Mouse (Mus musculus) limb, embryonic 12.5 days (tissue): ENCODE data around the gene Tapbpl. TPM values are rescaled to one million over a fixed set of nuclear protein-coding genes. Genes with fewer than 3 reads are reported as not detected.

Experiments used
- ATAC-seq: fragments of 200-750 bp; cut with Nextera tagmentation; 2 replicates; pipeline ENCODE4 v1.8.0; 2017; ENCODE audit warnings: low read depth, moderate TSS enrichment; ENCODE audit not compliant: insufficient number of reproducible peaks, insufficient read depth, low FRiP score, low TSS enrichment
- H3K27ac ChIP-seq: fragments of 300-500 bp; sonication (generic); 2 replicates; pipeline ENCODE4 v1.5.1; 2016; ENCODE audit warnings: mild to moderate bottlenecking, moderate library complexity
- H3K27me3 ChIP-seq: fragments of 300-500 bp; sonication (generic); 2 replicates; pipeline ENCODE4 v1.6.1; 2016; ENCODE audit warnings: mild to moderate bottlenecking, moderate library complexity
- H3K36me3 ChIP-seq: fragments of 300-500 bp; sonication (generic); 2 replicates; pipeline ENCODE4 v1.6.1; 2016; ENCODE audit warnings: mild to moderate bottlenecking, moderate library complexity
- H3K4me1 ChIP-seq: fragments of 300-500 bp; sonication (generic); replicated peaks from 2 replicates; pipeline ENCODE4 v1.6.1; 2016
- H3K4me2 ChIP-seq: fragments of 300-500 bp; sonication (generic); 2 replicates; pipeline ENCODE4 v1.6.1; 2016; ENCODE audit warnings: mild to moderate bottlenecking, moderate library complexity
- H3K4me3 ChIP-seq: fragments of 300-500 bp; sonication (generic); replicated peaks from 2 replicates; pipeline ENCODE4 v1.5.1; 2016; ENCODE audit warnings: mild to moderate bottlenecking
- H3K9ac ChIP-seq: fragments of 300-500 bp; sonication (generic); replicated peaks from 2 replicates; pipeline ENCODE4 v1.6.1; 2016; ENCODE audit warnings: mild to moderate bottlenecking, moderate library complexity
- H3K9me3 ChIP-seq: fragments of 300-500 bp; sonication (generic); 2 replicates; pipeline ENCODE4 v1.6.1; 2016; ENCODE audit warnings: mild to moderate bottlenecking, moderate library complexity
- WGBS: fragments of 180-500 bp; shearing (Covaris S2); methylation state at CpG from one replicate; pipeline ENCODE4 v1.1.7; 2016; 5-methylcytosine and 5-hydroxymethylcytosine counted together
- polyA plus RNA-seq: library from polyadenylated mRNA; unstranded; fragments of >200 nt; fragmentation: Nextera tagmentation; extraction: Ambion mirVana; gene quantifications from 2 replicates; pipeline ENCODE4 v1.2.1, GENCODE M21; 2016

The Tapbpl gene
- polyA plus RNA-seq, 1 experiment from 2014 or later: 2.0 TPM

DNA sequence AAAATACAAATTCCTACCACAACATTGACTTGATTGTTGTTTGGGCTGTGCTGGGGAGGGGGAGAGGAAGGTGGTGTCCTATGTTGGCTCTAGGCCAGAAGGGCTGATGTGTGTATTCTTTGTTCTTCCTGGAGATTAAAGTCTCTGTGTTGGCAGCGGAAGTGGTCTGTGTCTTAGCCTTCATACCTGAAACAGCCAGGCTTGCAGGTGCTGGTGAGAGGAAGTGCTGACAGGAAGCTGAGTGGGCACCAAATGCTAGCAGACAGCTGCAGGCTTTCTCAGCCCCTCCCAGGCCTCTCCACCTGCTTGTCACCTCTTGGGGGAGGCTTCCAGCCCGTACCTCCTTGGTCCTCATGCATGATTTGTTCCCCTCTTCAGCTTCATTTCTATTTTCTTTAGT, 9.5 kb downstream of the Tapbpl start:
- Histone ChIP-seq H3K27me3 (no peaks in the 10 kb centered on the region; the same call in 1 of the 2 replicates), H3K9me3 (no peaks in the 10 kb centered on the region), H3K4me1 (no peaks in the 10 kb centered on the region), H3K36me3 (peaks cover 20% of the 10 kb centered on the region; the same call in 1 of the 2 replicates), H3K27ac (no peak overlapping the region), H3K9ac (no peak overlapping the region), H3K4me3 (no peak overlapping the region), H3K4me2 (no peak overlapping the region)
- 79% methylated on average over 2 of the region's 2 CpGs for WGBS
- no peak for ATAC-seq

DNA sequence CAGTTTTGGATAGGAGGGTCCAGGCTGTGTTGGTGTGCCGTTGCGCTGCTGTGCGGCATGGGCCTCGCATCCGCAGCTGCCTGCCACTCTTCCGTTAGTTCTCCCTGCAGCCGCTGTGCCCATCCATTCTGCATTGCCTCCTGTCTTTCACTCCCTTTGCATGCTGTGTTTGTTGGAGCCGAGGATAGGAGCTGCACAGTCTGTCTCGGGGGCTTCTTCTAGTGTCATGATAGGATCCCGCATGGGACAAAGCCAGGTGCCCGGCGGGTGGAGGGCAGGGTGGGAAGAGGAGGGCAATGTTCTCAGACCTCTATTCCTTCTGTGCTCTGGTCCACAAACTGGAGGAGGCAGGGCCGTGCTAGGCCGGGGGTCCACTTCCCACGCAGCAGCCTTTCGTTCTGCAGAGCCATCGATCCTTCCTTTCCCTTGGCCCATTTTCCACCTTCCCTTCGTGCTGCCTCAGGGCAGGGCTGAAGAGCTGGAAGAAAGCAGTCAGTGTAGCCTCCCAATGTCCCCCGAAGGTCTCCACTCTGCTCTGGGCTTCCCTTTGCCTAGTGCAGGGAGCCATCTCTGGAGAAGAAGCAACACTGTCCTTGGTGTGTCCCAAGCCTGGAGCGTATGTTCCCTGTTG, 10.4 kb downstream of the Tapbpl start:
- no peak for ATAC-seq
- H3K9me3 ChIP-seq: no peaks in the 10 kb centered on the region
- no peak overlapping the region for H3K9ac ChIP-seq
- H3K36me3 ChIP-seq: peaks cover 20% of the 10 kb centered on the region; the same call in 1 of the 2 replicates
- 91% methylated on average over 20 of the region's 20 CpGs for WGBS
- no peak overlapping the region for H3K27ac ChIP-seq
- no peak overlapping the region for H3K4me3 ChIP-seq
- peaks cover 4% of the 10 kb centered on the region; the same call in 1 of the 2 replicates for H3K4me1 ChIP-seq
- H3K27me3 ChIP-seq: no peaks in the 10 kb centered on the region; the same call in 1 of the 2 replicates
- no peak overlapping the region for H3K4me2 ChIP-seq

DNA sequence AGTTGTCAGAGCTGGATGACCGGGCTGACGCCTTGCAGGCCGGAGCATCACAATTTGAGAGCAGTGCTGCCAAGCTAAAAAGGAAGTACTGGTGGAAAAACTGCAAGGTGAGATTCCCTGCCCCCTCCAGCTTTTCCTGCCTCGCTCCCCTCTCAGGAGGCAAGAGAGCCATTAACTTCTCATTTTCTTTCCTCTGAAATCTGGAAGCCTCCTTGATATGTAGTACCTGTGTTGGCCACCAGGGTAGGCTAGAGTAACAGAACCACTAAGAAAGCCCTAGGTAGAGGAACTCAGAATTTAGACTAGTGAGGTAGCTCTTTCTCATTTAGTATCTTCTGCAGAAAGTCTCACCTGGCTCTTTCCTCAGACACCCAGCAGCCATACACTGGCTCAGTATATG, 12.7 kb downstream of the Tapbpl start:
- Histone ChIP-seq H3K9me3 (no peaks in the 10 kb centered on the region), H3K4me1 (peaks cover 6% of the 10 kb centered on the region; the same call in 1 of the 2 replicates), H3K9ac (no peak overlapping the region), H3K27me3 (peaks cover 2% of the 10 kb centered on the region), H3K27ac (no peak overlapping the region), H3K36me3 (peaks cover 16% of the 10 kb centered on the region; the same call in 1 of the 2 replicates), H3K4me2 (no peak overlapping the region), H3K4me3 (no peak overlapping the region)
- no peak for ATAC-seq
- WGBS: 70% methylated on average over 4 of the region's 4 CpGs

DNA sequence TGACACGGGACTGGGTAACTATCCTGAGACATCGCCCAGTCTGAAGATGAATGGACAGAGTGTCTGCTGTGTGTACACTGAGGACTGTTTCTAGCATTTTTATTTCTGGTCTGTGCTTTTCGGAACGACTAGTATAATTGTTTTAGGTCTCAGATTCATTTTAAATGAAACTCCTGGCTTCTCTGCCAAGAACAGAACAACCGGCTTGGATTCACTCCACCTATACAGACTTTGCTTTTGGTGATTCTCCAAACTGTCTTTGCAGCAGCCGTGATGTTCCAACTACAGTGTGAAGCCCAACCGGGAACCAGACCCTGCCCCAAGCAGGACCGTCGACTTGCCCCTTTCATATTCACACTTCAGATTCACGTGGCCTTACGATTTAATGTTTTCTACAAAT, 13.8 kb downstream of the Tapbpl start:
- peaks cover 11% of the 10 kb centered on the region for H3K27me3 ChIP-seq
- no peaks in the 10 kb centered on the region for H3K9me3 ChIP-seq
- no peak overlapping the region for H3K27ac ChIP-seq
- no peak overlapping the region for H3K4me2 ChIP-seq
- WGBS: 86% methylated on average over 11 of the region's 11 CpGs
- no peak overlapping the region for H3K4me3 ChIP-seq
- peaks cover 9% of the 10 kb centered on the region; the same call in 1 of the 2 replicates for H3K36me3 ChIP-seq
- H3K9ac ChIP-seq: no peak overlapping the region
- no peak for ATAC-seq
- peaks cover 6% of the 10 kb centered on the region; the same call in 1 of the 2 replicates for H3K4me1 ChIP-seq

GRCm38 (mm10) chr6:125216898-125217297, 14.8 kb downstream of the Tapbpl start:
- no peak for ATAC-seq
- 73% methylated on average over 2 of the region's 2 CpGs for WGBS
- H3K9me3 ChIP-seq: no peaks in the 10 kb centered on the region
- peak overlapping the region; percentile 89; the same call in 1 of the 2 replicates for H3K4me2 ChIP-seq
- H3K4me3 ChIP-seq: no peak overlapping the region
- H3K36me3 ChIP-seq: peaks cover 6% of the 10 kb centered on the region; the same call in 1 of the 2 replicates
- peaks cover 6% of the 10 kb centered on the region; the same call in 1 of the 2 replicates for H3K4me1 ChIP-seq
- H3K27me3 ChIP-seq: peaks cover 11% of the 10 kb centered on the region
- no peak overlapping the region for H3K27ac ChIP-seq
- no peak overlapping the region for H3K9ac ChIP-seq

DNA sequence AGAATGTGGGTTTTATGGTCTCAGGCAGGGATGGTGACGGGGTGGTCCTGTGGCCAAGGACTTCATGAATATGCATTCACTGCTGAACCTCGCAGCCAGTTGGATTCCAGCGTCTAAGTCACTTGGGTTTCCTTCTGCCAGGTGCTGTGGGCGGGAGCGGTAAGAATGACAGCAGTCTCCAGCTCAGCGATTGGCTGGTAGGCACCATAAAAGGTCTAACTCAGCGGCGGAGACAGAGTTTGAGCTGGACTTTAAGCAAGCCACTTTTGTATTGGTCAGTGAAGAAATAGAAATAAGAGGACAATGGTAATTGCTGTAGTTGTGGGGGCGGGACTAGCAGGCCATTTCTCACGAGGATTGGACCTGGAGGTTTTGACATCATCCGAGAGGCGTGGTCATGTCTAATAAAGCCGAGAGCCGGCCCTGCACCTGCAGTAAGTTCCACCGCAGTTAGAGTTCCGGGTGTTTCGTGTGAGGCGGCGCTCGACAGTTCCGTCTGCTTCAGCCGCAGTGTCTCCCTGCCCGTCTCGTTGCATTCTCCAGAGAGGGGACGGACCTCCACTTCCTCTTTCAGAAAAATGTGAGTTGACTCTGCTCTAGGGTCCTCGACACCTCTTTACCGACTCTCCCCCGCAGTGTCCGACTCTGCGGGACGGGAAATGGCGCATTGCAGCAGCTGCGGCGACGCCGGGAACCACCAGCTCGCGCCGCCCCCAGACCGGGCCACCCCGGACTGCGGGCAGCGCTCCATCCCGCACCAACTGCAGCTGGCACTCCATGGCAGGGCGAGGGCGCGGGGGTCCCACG, 16.3 kb downstream of the Tapbpl start, which contains the start of gene Vamp1:
Gene Vamp1, plus strand, starts transcription at position 404 of the 807 bp plus-strand sequence.
- Histone ChIP-seq H3K36me3 (peaks cover 6% of the 10 kb centered on the region; the same call in 1 of the 2 replicates), H3K4me2 (peak within 1 kb of the TSS; percentile 89), H3K27ac (peak within 1 kb of the TSS; percentile 54; the same call in 1 of the 2 replicates), H3K27me3 (peaks cover 11% of the 10 kb centered on the region), H3K4me1 (peaks cover 6% of the 10 kb centered on the region; the same call in 1 of the 2 replicates), H3K4me3 (peak within 1 kb of the TSS; percentile 69), H3K9me3 (no peaks in the 10 kb centered on the region), H3K9ac (peak within 1 kb of the TSS; percentile 71)
- under 1% methylated on average over 48 of the region's 48 CpGs for WGBS
- ATAC-seq: peak; percentile 96

- Histone ChIP-seq H3K36me3 (no peaks in the 10 kb centered on the region), H3K27me3 (peaks cover 11% of the 10 kb centered on the region), H3K27ac (no peak overlapping the region), H3K9me3 (no peaks in the 10 kb centered on the region), H3K4me3 (no peak overlapping the region), H3K4me1 (peaks cover 6% of the 10 kb centered on the region; the same call in 1 of the 2 replicates), H3K4me2 (no peak overlapping the region), H3K9ac (no peak overlapping the region)
- ATAC-seq: no peak
- 81% methylated on average over 6 of the region's 6 CpGs for WGBS
Measured at GRCm38 (mm10) chr6:125213715-125214114, 17.9 kb downstream of the Tapbpl start.

GRCm38 (mm10) chr6:125213129-125213528, 18.5 kb downstream of the Tapbpl start:
- no peak overlapping the region for H3K9ac ChIP-seq
- H3K4me3 ChIP-seq: no peak overlapping the region
- H3K4me2 ChIP-seq: no peak overlapping the region
- no peak for ATAC-seq
- H3K36me3 ChIP-seq: no peaks in the 10 kb centered on the region
- 74% methylated on average over 6 of the region's 6 CpGs for WGBS
- H3K27ac ChIP-seq: no peak overlapping the region
- peaks cover 6% of the 10 kb centered on the region; the same call in 1 of the 2 replicates for H3K4me1 ChIP-seq
- no peaks in the 10 kb centered on the region for H3K9me3 ChIP-seq
- peaks cover 11% of the 10 kb centered on the region for H3K27me3 ChIP-seq

DNA sequence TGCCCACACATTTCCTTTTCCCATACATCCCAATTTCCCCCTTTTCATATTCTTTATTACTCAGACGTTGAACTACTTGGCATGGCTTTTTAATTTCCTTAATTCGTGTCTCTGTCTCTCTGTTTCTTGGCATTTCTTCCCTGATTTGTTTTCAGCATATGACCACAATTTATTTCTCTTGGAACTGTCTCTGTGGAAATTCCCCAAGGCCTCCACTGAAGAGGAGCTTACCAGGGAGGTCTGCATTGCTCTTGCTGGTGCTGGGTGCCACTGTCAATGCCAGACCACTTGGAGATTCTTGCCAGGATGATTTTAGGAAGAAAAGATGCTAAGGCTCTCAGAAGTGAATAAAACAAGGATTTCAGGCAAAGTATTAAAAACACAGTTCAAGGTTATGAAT, 19.0 kb downstream of the Tapbpl start:
- Histone ChIP-seq H3K36me3 (no peaks in the 10 kb centered on the region), H3K27ac (no peak overlapping the region), H3K9me3 (no peaks in the 10 kb centered on the region), H3K4me3 (no peak overlapping the region), H3K27me3 (peaks cover 11% of the 10 kb centered on the region), H3K4me1 (peaks cover 6% of the 10 kb centered on the region; the same call in 1 of the 2 replicates), H3K4me2 (no peak overlapping the region), H3K9ac (no peak overlapping the region)
- WGBS: 38% methylated on average over 2 of the region's 2 CpGs
- ATAC-seq: no peak

GRCm38 (mm10) chr6:125210436-125210835, 21.2 kb downstream of the Tapbpl start:
- Histone ChIP-seq H3K27ac (no peak overlapping the region), H3K27me3 (peaks cover 11% of the 10 kb centered on the region), H3K9me3 (no peaks in the 10 kb centered on the region), H3K4me3 (no peak overlapping the region), H3K4me2 (no peak overlapping the region), H3K36me3 (no peaks in the 10 kb centered on the region), H3K4me1 (no peaks in the 10 kb centered on the region), H3K9ac (no peak overlapping the region)
- ATAC-seq: no peak
- WGBS: 89% methylated on average over 1 of the region's 1 CpGs

DNA sequence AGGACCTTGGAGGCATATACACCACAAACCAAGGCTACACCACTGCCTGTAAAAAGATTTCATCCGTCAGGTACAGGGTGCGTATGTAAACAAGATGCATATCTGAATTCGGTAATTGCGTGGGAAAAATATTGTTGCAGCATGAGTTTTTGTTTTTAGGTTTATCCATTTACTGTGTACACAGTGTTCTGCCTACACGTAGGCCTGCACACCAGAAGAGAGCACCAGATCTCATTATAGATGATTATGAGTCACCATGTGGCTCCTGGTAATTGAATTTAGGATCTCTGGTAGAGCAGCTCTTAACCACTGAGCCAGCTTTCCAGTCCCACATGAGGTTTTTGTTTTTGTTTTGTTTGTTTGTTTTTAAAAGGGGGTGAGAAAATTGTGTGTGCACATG, 34.5 kb downstream of the Tapbpl start:
- H3K27me3 ChIP-seq: no peaks in the 10 kb centered on the region
- 82% methylated on average over 5 of the region's 5 CpGs for WGBS
- ATAC-seq: no peak

More for the DNA sequence above, 34.5 kb downstream of the Tapbpl start:
- peaks cover 26% of the 10 kb centered on the region for H3K36me3 ChIP-seq
- H3K9ac ChIP-seq: no peak overlapping the region
- H3K4me2 ChIP-seq: no peak overlapping the region
- H3K27ac ChIP-seq: no peak overlapping the region
- H3K4me3 ChIP-seq: no peak overlapping the region
- no peaks in the 10 kb centered on the region for H3K9me3 ChIP-seq
- peaks cover 5% of the 10 kb centered on the region for H3K4me1 ChIP-seq
